Mouse (Mus musculus): ENCODE results near the gene Wdr89. TPM values are rescaled to one million over a fixed set of nuclear protein-coding genes. Genes with fewer than 3 reads are reported as not detected.

The Wdr89 gene
- polyA plus RNA-seq, 1 experiment from 2014 or later = 5.4 TPM

DNA sequence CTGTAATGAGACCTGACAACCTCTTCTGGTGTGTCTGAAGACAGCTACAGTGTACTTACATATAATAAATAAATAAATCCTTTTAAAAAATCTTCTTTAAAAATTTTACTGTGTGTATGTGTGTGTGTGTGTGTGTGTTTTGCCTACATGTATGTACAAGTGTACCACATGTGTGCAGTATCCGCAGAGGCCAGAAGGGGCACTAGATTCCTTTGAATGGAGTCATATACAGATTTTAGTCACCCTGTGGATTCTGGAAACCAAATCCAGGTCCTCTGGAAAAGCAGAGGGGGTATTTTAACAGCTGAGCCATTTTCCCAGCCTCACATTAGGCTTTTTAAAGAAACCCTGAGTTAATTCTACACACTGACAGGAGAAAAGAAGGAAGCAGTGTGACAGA lies 27.6 kb downstream of the Wdr89 start:
- no peak overlapping the region for H3K27ac ChIP-seq
- H3K36me3 ChIP-seq (replicated peaks; ENCODE audit: control insufficient read depth, insufficient read depth) = no peaks in the 10 kb centered on the region
- DNase-seq (ENCODE audit: low spot score) (no peak), ATAC-seq (ENCODE audit: low FRiP score) (no peak)
- H3K4me3 ChIP-seq (replicated peaks; ENCODE audit: low read length) = no peak overlapping the region
- no peaks in the 10 kb centered on the region for H3K9me3 ChIP-seq (ENCODE audit: control insufficient read depth, low read length)
- 100% methylated on average over 1 of the region's 1 CpGs for WGBS
- H3K4me2 ChIP-seq (replicated peaks) = no peak overlapping the region
- no peaks in the 10 kb centered on the region for H3K27me3 ChIP-seq (ENCODE audit: control insufficient read depth, insufficient read depth, low read length)
- H3K4me1 ChIP-seq (replicated peaks; ENCODE audit: control insufficient read depth, insufficient read depth, low read length) = no peaks in the 10 kb centered on the region
- no peak overlapping the region for H3K9ac ChIP-seq

DNA sequence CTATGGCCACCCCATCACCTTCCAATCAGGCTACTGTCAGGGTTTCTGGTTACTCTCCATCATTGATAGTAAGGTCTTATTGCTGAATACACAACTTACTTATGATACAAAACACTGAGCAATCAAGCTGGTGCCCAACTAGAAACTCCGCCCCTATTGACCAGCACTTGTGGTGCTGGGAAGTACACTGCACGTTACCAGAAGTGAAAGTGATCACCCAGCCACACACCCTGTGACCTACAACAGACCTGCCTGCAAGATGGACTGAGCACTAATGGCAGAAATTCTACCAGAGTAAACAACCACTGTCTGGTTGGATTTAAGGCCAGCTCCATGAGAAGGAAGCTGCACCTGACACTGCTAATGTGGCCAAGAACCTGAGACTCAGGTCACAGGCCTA lies 31.0 kb downstream of the Wdr89 start:
- no peak overlapping the region for H3K4me2 ChIP-seq (replicated peaks)
- H3K36me3 ChIP-seq (replicated peaks; ENCODE audit: control insufficient read depth, insufficient read depth) = no peaks in the 10 kb centered on the region
- H3K27me3 ChIP-seq (ENCODE audit: control insufficient read depth, insufficient read depth, low read length) = no peaks in the 10 kb centered on the region
- H3K4me1 ChIP-seq (replicated peaks; ENCODE audit: control insufficient read depth, insufficient read depth, low read length) = no peaks in the 10 kb centered on the region
- 93% methylated on average over 2 of the region's 2 CpGs for WGBS
- H3K27ac ChIP-seq = no peak overlapping the region
- no peak overlapping the region for H3K4me3 ChIP-seq (replicated peaks; ENCODE audit: low read length)
- no peaks in the 10 kb centered on the region for H3K9me3 ChIP-seq (ENCODE audit: control insufficient read depth, low read length)
- ATAC-seq (ENCODE audit: low FRiP score) = no peak
- H3K9ac ChIP-seq = no peak overlapping the region
- DNase-seq (ENCODE audit: low spot score) = no peak

DNA sequence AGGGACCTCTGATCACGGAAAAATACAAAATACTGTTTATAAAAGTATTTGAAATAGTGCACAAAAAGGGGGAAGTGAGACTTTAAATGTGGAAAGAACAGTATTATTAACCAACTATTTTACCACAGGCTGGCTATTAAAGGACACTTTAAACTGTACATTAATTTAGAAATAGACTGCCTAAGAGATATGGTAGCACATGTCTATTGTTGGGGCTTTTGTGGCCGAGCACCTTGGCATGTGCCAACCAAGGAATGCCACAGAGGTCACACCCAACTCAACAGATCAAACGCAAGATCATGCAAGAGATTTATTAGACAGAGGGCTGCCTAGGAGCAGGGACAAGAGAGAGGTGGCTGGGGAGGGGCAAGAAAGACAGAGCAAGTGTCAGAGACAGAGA lies 32.2 kb downstream of the Wdr89 start:
- H3K36me3 ChIP-seq (replicated peaks; ENCODE audit: control insufficient read depth, insufficient read depth) = 0 out of 2 replicates have a peak, but pooled peaks cover 4% of the 10 kb centered on the region
- no peaks in the 10 kb centered on the region for H3K9me3 ChIP-seq (ENCODE audit: control insufficient read depth, low read length)
- DNase-seq (ENCODE audit: low spot score) (no peak), ATAC-seq (ENCODE audit: low FRiP score) (no peak)
- H3K9ac ChIP-seq = no peak overlapping the region
- no peaks in the 10 kb centered on the region for H3K4me1 ChIP-seq (replicated peaks; ENCODE audit: control insufficient read depth, insufficient read depth, low read length)
- H3K27ac ChIP-seq = no peak overlapping the region
- H3K27me3 ChIP-seq (ENCODE audit: control insufficient read depth, insufficient read depth, low read length) = no peaks in the 10 kb centered on the region
- no peak overlapping the region for H3K4me3 ChIP-seq (replicated peaks; ENCODE audit: low read length)
- no peak overlapping the region for H3K4me2 ChIP-seq (replicated peaks)
- 91% methylated on average over 3 of the region's 3 CpGs for WGBS

DNA sequence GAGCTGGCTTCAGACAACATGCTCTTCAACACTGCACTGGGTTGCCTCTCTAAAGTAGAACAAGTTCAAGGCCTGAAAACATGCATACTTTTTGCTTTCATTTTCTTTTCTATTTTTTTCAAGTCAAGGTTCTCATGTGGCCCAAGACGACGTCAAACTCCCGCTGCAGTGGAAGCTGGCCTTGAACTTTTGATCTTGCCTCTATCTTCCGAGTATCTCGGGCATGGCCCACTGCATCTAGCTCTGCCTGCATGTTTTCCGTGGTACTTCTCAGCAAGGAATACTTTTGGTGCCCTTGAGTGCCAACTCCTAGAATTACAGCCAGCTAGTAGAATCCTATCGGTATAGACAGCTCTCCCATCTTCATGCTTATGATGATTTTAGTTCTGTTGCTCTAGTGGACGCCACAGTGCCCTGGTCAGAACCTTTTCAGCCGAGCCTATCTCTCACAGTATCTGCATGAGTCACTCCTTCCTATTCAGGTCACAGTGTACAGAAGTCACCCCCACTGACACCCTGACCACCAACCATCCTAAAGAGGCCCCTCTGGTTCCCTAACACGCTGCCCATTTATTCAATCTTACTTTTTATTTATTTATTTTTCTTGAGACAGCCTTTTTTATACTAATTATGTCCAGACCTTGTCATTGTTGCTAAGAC lies 33.4 kb downstream of the Wdr89 start:
- Histone ChIP-seq H3K27ac (no peak overlapping the region), H3K4me3 (replicated peaks; ENCODE audit: low read length) (no peak overlapping the region), H3K27me3 (ENCODE audit: control insufficient read depth, insufficient read depth, low read length) (no peaks in the 10 kb centered on the region), H3K4me2 (replicated peaks) (no peak overlapping the region), H3K36me3 (replicated peaks; ENCODE audit: control insufficient read depth, insufficient read depth) (0 out of 2 replicates have a peak, but pooled peaks cover 4% of the 10 kb centered on the region), H3K9ac (no peak overlapping the region), H3K4me1 (replicated peaks; ENCODE audit: control insufficient read depth, insufficient read depth, low read length) (no peaks in the 10 kb centered on the region), H3K9me3 (ENCODE audit: control insufficient read depth, low read length) (no peaks in the 10 kb centered on the region)
- 96% methylated on average over 10 of the region's 10 CpGs for WGBS
- no peak for DNase-seq (ENCODE audit: low spot score)
- ATAC-seq (ENCODE audit: low FRiP score) = no peak

DNA sequence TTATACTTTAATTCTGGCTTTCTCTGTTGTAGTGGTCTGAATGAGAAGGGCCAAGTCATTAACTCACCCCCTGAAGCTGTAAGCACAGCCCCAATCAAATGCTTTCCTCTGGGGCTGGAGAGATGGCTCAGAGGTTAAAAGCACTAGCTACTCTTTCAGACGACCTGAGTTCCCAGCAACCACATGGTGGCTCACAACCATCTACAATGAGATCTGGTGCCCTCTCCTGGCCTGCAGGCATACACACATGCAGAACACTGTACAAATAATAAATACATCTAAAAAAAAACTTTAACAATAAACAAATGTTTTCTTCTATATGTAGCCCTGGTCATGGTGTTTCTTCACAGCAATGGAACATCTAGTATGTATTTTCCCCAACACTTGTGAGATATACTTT lies 39.7 kb downstream of the Wdr89 start:
- H3K4me1 ChIP-seq (replicated peaks; ENCODE audit: control insufficient read depth, insufficient read depth, low read length) = no peaks in the 10 kb centered on the region
- H3K9me3 ChIP-seq (ENCODE audit: control insufficient read depth, low read length) = no peaks in the 10 kb centered on the region
- H3K4me2 ChIP-seq (replicated peaks) = no peak overlapping the region
- H3K4me3 ChIP-seq (replicated peaks; ENCODE audit: low read length) = no peak overlapping the region
- ATAC-seq (ENCODE audit: low FRiP score) = no peak
- H3K27ac ChIP-seq = no peak overlapping the region
- no peak for DNase-seq (ENCODE audit: low spot score)
- no peak overlapping the region for H3K9ac ChIP-seq
- WGBS = 59% methylated on average over 1 of the region's 1 CpGs
- H3K36me3 ChIP-seq (replicated peaks; ENCODE audit: control insufficient read depth, insufficient read depth) = 0 out of 2 replicates have a peak, but pooled peaks cover 4% of the 10 kb centered on the region
- no peaks in the 10 kb centered on the region for H3K27me3 ChIP-seq (ENCODE audit: control insufficient read depth, insufficient read depth, low read length)

DNA sequence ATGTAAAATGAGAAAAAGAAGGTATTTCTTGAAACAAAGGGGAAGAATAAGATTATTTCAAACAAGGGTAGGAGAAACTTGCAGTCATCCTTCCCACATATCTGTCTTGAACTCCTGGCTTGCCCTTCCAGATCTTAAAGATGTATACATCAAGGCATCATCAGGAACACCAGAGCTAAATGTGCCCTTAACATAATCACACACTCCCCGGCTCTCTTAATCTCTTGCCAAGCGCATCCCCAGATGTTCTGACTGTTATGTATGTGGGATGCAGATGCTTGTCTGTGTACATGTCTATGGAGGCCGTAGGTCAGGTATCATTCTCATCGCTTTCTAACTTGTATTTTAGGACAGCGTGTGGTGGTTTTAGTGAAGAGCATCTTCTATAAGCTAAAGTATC lies 46.0 kb downstream of the Wdr89 start:
- no peak overlapping the region for H3K4me2 ChIP-seq (replicated peaks)
- no peaks in the 10 kb centered on the region for H3K36me3 ChIP-seq (replicated peaks; ENCODE audit: control insufficient read depth, insufficient read depth)
- H3K9ac ChIP-seq = no peak overlapping the region
- H3K27ac ChIP-seq = no peak overlapping the region
- H3K4me1 ChIP-seq (replicated peaks; ENCODE audit: control insufficient read depth, insufficient read depth, low read length) = no peaks in the 10 kb centered on the region
- no peaks in the 10 kb centered on the region for H3K27me3 ChIP-seq (ENCODE audit: control insufficient read depth, insufficient read depth, low read length)
- no peak overlapping the region for H3K4me3 ChIP-seq (replicated peaks; ENCODE audit: low read length)
- 97% methylated on average over 5 of the region's 5 CpGs for WGBS
- ATAC-seq (ENCODE audit: low FRiP score) = no peak
- DNase-seq (ENCODE audit: low spot score) = no peak
- no peaks in the 10 kb centered on the region; the same call in 1 of the 2 replicates for H3K9me3 ChIP-seq (ENCODE audit: control insufficient read depth, low read length)

DNA sequence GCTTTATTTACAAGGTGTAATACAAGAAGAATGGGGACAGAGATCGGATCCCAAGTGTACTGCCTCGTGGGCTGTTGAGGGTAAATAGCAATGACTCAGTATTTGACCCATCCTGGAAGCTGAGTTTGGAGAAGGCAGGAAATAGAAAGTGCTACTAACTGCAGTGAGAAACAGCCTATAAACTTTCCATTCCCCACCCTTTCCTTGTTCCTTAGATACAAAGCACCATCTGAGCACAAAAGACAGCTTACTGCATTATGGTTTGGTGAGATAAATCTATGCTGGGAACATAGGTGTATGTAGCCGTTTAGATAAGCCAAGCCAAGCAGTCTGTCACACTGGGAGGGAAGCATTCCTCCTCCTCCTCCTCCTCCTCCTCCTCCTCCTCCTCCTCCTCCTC lies 46.5 kb downstream of the Wdr89 start:
- no peak overlapping the region for H3K4me3 ChIP-seq (replicated peaks; ENCODE audit: low read length)
- H3K27me3 ChIP-seq (ENCODE audit: control insufficient read depth, insufficient read depth, low read length) = no peaks in the 10 kb centered on the region
- H3K4me1 ChIP-seq (replicated peaks; ENCODE audit: control insufficient read depth, insufficient read depth, low read length) = no peaks in the 10 kb centered on the region
- ATAC-seq (ENCODE audit: low FRiP score) (no peak), DNase-seq (ENCODE audit: low spot score) (no peak)
- WGBS = 81% methylated on average over 3 of the region's 3 CpGs
- H3K4me2 ChIP-seq (replicated peaks) = no peak overlapping the region
- H3K9me3 ChIP-seq (ENCODE audit: control insufficient read depth, low read length) = no peaks in the 10 kb centered on the region; the same call in 1 of the 2 replicates
- H3K27ac ChIP-seq = no peak overlapping the region
- no peaks in the 10 kb centered on the region for H3K36me3 ChIP-seq (replicated peaks; ENCODE audit: control insufficient read depth, insufficient read depth)
- H3K9ac ChIP-seq = no peak overlapping the region

DNA sequence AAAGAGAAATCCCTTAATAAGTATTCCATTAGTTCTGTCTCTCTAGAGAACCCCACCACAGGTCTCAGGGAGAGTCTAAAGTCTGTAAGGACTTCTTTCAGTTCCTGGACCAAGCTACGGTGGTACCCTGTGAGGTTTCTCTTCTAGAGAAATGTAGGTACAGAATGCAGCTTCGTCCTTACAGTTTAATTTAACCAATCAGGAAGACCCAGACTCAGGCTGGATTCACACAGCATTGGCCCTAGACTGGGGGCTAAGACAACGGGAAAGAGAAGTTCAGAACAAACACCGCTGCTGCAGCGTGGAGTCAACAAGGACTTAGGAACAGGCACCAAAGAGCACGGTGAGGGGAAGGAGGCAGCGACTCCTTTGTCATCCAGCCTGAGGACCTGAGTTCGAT lies 52.5 kb downstream of the Wdr89 start:
- no peaks in the 10 kb centered on the region; the same call in 1 of the 2 replicates for H3K9me3 ChIP-seq (ENCODE audit: control insufficient read depth, low read length)
- no peak overlapping the region for H3K9ac ChIP-seq
- no peak overlapping the region for H3K4me3 ChIP-seq (replicated peaks; ENCODE audit: low read length)
- no peaks in the 10 kb centered on the region for H3K36me3 ChIP-seq (replicated peaks; ENCODE audit: control insufficient read depth, insufficient read depth)
- DNase-seq (ENCODE audit: low spot score) (no peak), ATAC-seq (ENCODE audit: low FRiP score) (no peak)
- H3K4me1 ChIP-seq (replicated peaks; ENCODE audit: control insufficient read depth, insufficient read depth, low read length) = no peaks in the 10 kb centered on the region
- WGBS = 65% methylated on average over 8 of the region's 8 CpGs
- no peak overlapping the region for H3K4me2 ChIP-seq (replicated peaks)
- no peak overlapping the region for H3K27ac ChIP-seq
- no peaks in the 10 kb centered on the region for H3K27me3 ChIP-seq (ENCODE audit: control insufficient read depth, insufficient read depth, low read length)

DNA sequence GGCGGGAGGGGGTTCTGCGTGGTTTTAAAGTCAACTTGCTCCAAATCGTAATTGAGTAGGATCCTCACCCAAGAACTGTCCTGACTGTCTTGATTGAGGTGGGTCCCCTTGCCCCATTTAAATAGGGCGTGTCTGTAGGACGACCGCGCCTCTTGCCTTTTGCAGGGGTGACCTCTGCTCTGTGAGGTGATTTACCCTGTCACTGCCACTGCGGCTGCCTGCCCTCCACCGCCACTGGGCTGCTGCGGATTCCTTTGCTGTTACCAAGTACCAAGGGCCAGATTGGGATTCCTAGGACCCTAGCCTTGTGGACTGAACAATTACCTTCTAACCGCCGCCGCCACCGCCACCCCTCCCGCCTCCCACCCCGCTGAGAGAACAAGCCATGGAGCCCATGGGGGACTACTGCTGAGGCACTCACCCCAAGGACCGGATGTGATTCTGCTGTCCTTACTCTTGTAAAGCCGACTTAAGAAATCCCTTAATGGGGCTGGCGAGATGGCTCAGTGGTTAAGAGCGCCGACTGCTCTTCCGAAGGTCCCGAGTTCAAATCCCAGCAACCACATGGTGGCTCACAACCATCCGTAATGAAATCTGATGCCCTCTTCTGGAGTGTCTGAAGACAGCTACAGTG lies 53.1 kb downstream of the Wdr89 start:
- no peak overlapping the region for H3K9ac ChIP-seq
- DNase-seq (ENCODE audit: low spot score) = no peak
- H3K4me1 ChIP-seq (replicated peaks; ENCODE audit: control insufficient read depth, insufficient read depth, low read length) = no peaks in the 10 kb centered on the region
- H3K27me3 ChIP-seq (ENCODE audit: control insufficient read depth, insufficient read depth, low read length) = no peaks in the 10 kb centered on the region
- ATAC-seq (ENCODE audit: low FRiP score) = no peak
- H3K4me2 ChIP-seq (replicated peaks) = peak overlapping the region; percentile 37
- no peaks in the 10 kb centered on the region for H3K36me3 ChIP-seq (replicated peaks; ENCODE audit: control insufficient read depth, insufficient read depth)
- 6% methylated on average over 23 of the region's 24 CpGs for WGBS
- no peaks in the 10 kb centered on the region; the same call in 1 of the 2 replicates for H3K9me3 ChIP-seq (ENCODE audit: control insufficient read depth, low read length)
- H3K4me3 ChIP-seq (replicated peaks; ENCODE audit: low read length) = 0 out of 2 replicates have a peak overlapping the region, but pooled peaks have one; percentile 12
- H3K27ac ChIP-seq = no peak overlapping the region

Measured in hindbrain, embryonic 14.5 days (tissue).